Mouse (Mus musculus): ENCODE results near the gene Gprc5b. TPM values are rescaled to one million over a fixed set of nuclear protein-coding genes. Genes with fewer than 3 reads are reported as not detected.

The Gprc5b gene
- 12.9 and 13.2 TPM in 2 replicates for polyA plus RNA-seq (2016; fragmentation: Nextera tagmentation; extraction: Ambion mirVana)

DNA sequence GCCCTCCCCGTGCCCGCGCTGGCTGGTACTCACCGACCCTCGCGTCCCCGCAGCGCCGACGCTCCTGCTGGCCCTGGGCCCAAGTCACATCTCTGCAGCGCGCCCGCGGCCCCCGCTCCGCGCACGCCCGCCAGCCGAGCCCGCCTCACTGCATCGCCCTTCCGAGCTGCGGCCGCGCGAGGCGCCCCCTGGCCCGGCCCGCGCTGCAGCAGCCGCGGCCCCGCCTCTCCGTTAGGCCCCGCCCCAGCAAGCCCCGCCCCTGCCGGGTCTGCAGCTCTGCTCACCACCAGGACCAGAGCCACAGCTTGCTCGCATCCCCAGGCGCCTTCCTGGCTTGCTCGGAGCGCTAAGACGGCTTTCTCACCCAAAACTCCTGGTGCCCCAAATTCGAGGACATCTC is at the start of gene Gprc5b:
TSS of gene Gprc5b (minus strand) at position 205 of the 400 bp plus-strand sequence.
- WGBS, result 1% methylated on average over 41 of the region's 44 CpGs
- H3K4me1 ChIP-seq, result peaks cover 48% of the 10 kb centered on the region

DNA sequence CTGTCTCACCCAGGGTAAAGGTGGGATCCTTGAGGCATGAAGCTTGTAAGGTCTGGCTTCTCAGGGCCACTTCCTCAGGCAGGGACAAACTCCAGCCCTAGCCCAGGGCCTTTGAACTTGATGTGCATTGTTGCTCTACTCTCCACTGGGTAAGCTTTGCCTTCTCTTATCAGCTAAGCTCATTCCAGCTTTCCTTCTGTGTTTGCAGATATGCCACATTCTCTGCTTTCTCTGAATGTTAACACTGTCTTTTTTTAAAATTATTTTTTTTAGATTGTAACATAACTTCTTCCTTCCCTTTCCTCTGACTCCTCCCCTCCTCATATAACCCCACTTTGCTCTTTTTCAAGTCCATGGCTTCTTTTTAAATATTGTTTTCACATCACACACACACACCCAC is 46.5 kb upstream of the Gprc5b start:
- Histone ChIP-seq H3K27me3 (no peaks in the 10 kb centered on the region), H3K4me2 (replicated peaks) (no peak overlapping the region), H3K9me3 (replicated peaks) (no peaks in the 10 kb centered on the region), H3K4me3 (no peak overlapping the region), H3K4me1 (no peaks in the 10 kb centered on the region), H3K36me3 (no peaks in the 10 kb centered on the region), H3K27ac (no peak overlapping the region), H3K9ac (no peak overlapping the region)
- no peak for ATAC-seq (ENCODE audit: low FRiP score)

More for the DNA sequence above, at the start of gene Gprc5b:
- peak within 1 kb of the TSS; percentile 85 for H3K9ac ChIP-seq
- H3K4me3 ChIP-seq, result peak within 1 kb of the TSS; percentile 63
- no peaks in the 10 kb centered on the region for H3K36me3 ChIP-seq
- no peaks in the 10 kb centered on the region for H3K27me3 ChIP-seq
- H3K27ac ChIP-seq, result peak within 1 kb of the TSS; percentile 88
- H3K4me2 ChIP-seq (replicated peaks), result peak within 1 kb of the TSS; percentile 84
- ATAC-seq (ENCODE audit: low FRiP score), result peak; percentile 87
- H3K9me3 ChIP-seq (replicated peaks), result no peaks in the 10 kb centered on the region

DNA sequence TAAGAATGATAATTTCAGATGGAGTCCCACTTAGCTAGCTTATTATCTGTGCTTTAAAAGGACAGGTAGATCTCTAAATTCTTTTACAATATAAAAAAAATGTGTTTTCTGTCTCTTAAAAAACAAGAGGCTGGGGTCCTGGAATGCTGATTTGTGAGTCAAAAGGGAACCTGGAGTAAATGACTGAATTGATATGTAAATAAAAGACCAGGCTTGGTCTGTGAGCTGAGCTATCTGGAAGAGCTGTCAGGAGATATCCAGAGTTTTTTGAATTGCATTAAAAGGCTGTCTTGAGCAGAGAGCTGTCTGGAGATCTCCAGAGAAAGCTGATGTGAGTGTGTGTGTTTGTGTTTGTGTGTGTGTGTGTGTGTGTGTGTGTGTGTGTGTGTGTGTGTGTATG is 42.6 kb upstream of the Gprc5b start:
- Histone ChIP-seq H3K4me2 (replicated peaks) (no peak overlapping the region), H3K27me3 (no peaks in the 10 kb centered on the region), H3K4me3 (no peak overlapping the region), H3K27ac (no peak overlapping the region), H3K9me3 (replicated peaks) (no peaks in the 10 kb centered on the region), H3K9ac (no peak overlapping the region), H3K4me1 (no peaks in the 10 kb centered on the region), H3K36me3 (no peaks in the 10 kb centered on the region)
- ATAC-seq (ENCODE audit: low FRiP score), result no peak

DNA sequence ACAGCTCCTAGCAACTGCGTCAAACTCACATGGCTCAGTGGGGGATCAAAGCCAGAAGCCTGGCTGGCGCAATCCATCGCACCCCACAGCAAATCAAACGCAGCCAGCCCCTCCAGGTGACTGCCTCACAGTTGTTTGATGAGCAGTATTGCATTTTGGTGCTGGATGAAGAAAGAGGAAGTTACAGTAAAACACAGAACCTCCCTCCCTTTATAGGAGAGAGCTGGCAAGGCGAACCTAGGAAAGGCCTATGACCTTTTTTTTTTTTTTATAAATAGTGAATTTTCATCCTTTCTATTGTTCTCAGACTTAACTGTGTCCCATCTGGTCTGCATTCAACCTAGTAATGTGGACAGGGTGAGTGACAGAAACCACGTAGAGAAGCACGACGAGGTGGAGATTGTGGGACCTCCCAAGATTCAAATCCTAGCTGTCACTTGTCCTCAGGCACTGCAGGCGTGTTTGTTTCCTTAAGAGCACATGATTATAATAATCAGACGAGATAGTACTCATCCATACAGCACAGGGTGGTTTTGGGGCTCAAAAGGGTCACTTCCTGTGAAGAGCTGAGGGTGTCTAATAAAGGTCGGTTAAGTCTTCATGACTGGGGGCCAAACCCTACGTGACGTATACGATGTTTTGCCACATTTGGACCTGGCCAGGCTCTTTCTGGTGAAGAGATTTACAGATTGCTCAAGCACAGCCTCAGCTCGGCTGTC is 39.4 kb upstream of the Gprc5b start:
- ATAC-seq (ENCODE audit: low FRiP score), result no peak
- no peaks in the 10 kb centered on the region for H3K27me3 ChIP-seq
- no peak overlapping the region for H3K9ac ChIP-seq
- no peak overlapping the region for H3K27ac ChIP-seq
- no peak overlapping the region for H3K4me2 ChIP-seq (replicated peaks)
- H3K9me3 ChIP-seq (replicated peaks), result no peaks in the 10 kb centered on the region
- no peaks in the 10 kb centered on the region for H3K4me1 ChIP-seq
- H3K4me3 ChIP-seq, result no peak overlapping the region
- 64% methylated on average over 15 of the region's 15 CpGs for WGBS
- no peaks in the 10 kb centered on the region for H3K36me3 ChIP-seq

DNA sequence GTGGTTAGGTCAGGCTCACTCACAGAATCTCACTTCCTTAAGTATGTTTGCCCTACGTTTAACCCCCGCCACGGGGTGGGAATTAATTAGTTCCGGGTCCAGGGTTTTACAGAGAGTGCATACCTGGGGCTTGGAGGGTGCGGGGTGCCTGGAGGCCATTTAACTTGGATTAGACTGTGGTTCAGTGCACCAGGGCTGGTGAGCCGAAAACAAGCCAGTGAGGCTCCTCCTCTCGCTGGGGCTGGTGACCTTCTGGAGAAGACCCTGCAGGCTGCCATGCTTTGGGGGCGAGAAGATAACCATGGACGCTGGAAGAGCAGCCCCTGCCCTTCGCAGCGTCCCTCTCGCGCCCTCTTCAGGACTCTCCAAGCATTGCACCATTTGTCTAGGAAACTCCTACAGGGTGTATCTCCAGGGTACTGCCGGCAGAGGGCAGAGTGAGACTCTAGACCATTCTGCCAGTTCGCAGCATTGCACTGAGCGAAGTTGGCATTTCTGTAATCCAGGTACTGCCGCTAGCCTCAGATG is 28.4 kb upstream of the Gprc5b start:
- Histone ChIP-seq H3K4me3 (no peak overlapping the region), H3K4me1 (no peaks in the 10 kb centered on the region), H3K36me3 (no peaks in the 10 kb centered on the region), H3K9ac (no peak overlapping the region), H3K27ac (no peak overlapping the region), H3K27me3 (no peaks in the 10 kb centered on the region), H3K9me3 (replicated peaks) (no peaks in the 10 kb centered on the region), H3K4me2 (replicated peaks) (no peak overlapping the region)
- ATAC-seq (ENCODE audit: low FRiP score), result no peak
- WGBS, result 30% methylated on average over 17 of the region's 17 CpGs

DNA sequence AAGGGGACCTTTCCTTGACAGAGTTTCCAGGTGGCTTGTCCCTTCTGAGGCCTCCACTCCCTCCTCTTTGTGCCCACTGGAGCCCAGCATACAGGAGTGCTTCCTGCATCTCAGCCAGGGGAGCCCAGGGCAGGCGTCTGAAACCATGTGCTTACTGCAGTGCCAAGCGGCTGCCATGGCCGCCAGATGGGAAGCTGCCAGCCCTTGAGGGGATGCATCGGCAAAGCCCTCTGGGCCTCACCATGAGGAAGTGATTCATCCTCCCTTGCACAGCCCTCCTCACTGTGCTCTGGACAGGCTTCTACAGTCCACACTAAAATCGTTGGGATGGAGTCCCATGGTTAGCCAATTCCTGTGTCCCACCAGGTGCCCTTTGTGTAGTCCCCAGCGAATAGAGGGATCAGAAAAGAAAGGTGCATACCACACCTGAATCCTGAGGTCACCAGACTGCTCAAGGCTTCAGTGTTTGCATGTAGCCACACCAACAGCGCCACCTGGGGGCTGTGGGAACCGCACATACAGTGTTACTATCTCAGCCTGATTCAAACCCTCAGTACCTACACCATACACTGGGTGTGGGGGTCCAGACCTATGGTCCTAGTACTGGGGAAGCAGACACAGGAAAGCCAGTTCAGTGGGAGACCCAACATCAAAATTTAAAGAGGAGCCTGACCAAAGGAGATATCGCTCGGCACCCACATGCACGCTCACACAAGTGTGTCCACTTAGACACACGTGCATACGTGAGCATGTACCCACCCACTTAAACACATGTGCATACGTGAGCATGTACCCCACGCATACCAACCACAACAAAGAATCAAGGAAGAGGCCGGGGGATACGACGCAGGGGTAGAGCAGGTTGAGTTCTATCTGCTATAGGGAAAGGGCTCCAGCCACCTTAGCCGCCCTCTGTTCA is 27.5 kb upstream of the Gprc5b start:
- Histone ChIP-seq H3K27ac (no peak overlapping the region), H3K27me3 (no peaks in the 10 kb centered on the region), H3K4me3 (no peak overlapping the region), H3K9ac (no peak overlapping the region), H3K4me2 (replicated peaks) (no peak overlapping the region), H3K4me1 (no peaks in the 10 kb centered on the region), H3K9me3 (replicated peaks) (no peaks in the 10 kb centered on the region), H3K36me3 (no peaks in the 10 kb centered on the region)
- ATAC-seq (ENCODE audit: low FRiP score), result no peak
- 83% methylated on average over 19 of the region's 19 CpGs for WGBS

DNA sequence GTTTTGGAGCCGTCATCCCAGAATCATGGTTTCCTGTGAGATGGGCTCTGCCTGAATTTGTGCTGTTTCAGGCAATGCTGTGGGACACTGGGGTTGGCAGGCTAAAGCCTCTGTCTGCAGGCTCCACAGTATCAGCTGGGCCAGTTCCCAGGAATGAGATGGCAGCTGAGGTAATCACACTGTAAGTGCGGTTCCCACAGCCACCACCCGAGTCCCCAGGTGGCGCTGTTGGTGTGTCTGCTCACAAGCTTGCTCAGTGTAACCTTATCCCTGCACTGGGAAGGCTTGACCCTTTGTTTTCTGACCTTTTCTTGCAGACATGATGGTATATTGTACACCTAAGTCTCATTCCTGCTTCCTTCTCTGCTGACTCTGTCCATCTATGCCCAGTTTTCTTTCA is 24.5 kb upstream of the Gprc5b start:
- no peak overlapping the region for H3K9ac ChIP-seq
- no peak overlapping the region for H3K27ac ChIP-seq
- H3K4me1 ChIP-seq, result no peaks in the 10 kb centered on the region
- H3K27me3 ChIP-seq, result no peaks in the 10 kb centered on the region
- no peak overlapping the region for H3K4me2 ChIP-seq (replicated peaks)
- ATAC-seq (ENCODE audit: low FRiP score), result peak; percentile 79
- WGBS, result 21% methylated on average over 4 of the region's 4 CpGs
- no peak overlapping the region for H3K4me3 ChIP-seq
- H3K9me3 ChIP-seq (replicated peaks), result no peaks in the 10 kb centered on the region
- H3K36me3 ChIP-seq, result no peaks in the 10 kb centered on the region

DNA sequence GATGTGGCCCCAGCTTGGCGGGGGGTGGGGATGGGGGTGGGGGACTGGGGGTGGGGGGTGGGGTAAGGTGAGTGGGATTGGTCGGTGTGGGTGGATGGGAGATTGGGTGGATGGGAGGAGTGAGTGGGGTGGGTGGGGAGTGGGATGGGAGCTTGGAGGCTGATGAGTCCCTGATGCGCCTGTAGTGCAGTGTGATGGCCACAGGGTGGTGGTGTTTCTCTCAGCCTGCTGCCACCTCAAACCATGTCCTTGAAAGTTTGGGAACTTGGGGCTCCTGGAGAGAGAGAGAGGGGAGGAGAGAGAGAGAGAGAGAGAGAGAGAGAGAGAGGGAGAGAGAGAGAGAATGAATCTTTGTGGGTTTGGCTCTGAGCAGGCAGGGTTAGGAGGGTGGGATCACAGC is 20.7 kb upstream of the Gprc5b start:
- Histone ChIP-seq H3K9ac (no peak overlapping the region), H3K4me1 (no peaks in the 10 kb centered on the region), H3K36me3 (no peaks in the 10 kb centered on the region), H3K27ac (no peak overlapping the region), H3K4me2 (replicated peaks) (no peak overlapping the region), H3K27me3 (no peaks in the 10 kb centered on the region), H3K9me3 (replicated peaks) (no peaks in the 10 kb centered on the region), H3K4me3 (no peak overlapping the region)
- no peak for ATAC-seq (ENCODE audit: low FRiP score)
- WGBS, result 0% methylated on average over 3 of the region's 3 CpGs

DNA sequence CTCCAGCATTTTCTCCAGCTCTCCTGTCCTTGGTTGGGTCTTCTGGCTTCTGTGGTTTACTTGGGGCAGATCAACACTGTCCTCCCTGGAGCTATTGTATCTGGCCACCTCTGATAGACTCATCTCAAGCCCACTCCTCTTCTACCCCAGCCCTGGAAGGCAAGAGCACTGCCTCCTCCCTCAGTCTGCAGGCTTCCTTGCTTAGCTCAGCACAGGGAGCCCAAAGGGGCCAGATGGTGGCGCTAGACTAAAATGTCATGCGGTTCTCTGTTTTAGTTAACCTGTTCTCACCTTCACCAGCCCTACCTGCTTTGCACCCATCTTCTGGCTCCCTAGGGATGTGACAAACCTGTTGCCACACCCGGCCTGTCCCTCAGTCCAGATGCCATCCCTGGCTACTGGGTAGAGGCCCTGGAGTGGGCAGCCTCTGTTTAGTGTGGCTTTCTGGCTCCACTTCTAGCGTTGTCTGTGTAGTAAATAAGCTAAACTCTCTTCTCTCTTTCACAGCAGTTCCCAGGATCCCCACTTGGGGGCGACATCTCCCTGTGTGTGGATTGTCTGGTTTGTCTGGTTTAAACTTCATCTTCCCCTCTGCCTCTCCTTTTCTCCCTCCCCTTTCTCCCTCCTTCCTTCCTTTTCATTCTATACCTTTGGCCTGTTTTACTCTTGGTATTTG is 16.0 kb upstream of the Gprc5b start:
- Histone ChIP-seq H3K9me3 (replicated peaks) (0 out of 2 replicates have a peak, but pooled peaks cover 3% of the 10 kb centered on the region), H3K27me3 (no peaks in the 10 kb centered on the region), H3K27ac (no peak overlapping the region), H3K4me1 (no peaks in the 10 kb centered on the region), H3K9ac (no peak overlapping the region), H3K36me3 (no peaks in the 10 kb centered on the region), H3K4me3 (no peak overlapping the region), H3K4me2 (replicated peaks) (no peak overlapping the region)
- 0 out of 2 replicates have a peak, but pooled peaks have one; percentile 60 for ATAC-seq (ENCODE audit: low FRiP score)
- WGBS, result 20% methylated on average over 5 of the region's 5 CpGs

DNA sequence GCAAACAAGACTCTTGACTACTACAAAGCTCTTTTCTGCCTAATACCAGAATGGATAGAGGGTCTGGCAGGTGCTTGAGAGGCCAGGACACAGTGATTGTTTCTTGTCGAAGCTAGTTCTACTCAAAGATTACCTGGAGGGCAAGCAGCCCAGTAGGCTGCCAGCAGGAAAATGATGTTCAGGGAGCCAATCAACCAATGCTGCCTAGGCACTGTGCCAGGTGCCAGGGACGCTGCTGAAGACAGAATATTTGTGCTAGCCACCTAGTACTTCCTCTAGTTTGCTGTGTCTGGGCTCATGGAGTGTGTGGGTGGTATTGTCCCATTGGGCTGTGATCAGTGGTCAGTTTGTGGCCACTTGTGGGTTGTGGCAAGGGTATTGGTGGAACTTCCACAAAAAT is 7.5 kb upstream of the Gprc5b start:
- no peak overlapping the region for H3K4me3 ChIP-seq
- no peaks in the 10 kb centered on the region for H3K36me3 ChIP-seq
- WGBS, result 69% methylated on average over 2 of the region's 2 CpGs
- no peak overlapping the region for H3K4me2 ChIP-seq (replicated peaks)
- no peaks in the 10 kb centered on the region for H3K9me3 ChIP-seq (replicated peaks)
- H3K27me3 ChIP-seq, result no peaks in the 10 kb centered on the region
- H3K4me1 ChIP-seq, result no peaks in the 10 kb centered on the region
- no peak overlapping the region for H3K9ac ChIP-seq
- no peak overlapping the region for H3K27ac ChIP-seq
- ATAC-seq (ENCODE audit: low FRiP score), result no peak

DNA sequence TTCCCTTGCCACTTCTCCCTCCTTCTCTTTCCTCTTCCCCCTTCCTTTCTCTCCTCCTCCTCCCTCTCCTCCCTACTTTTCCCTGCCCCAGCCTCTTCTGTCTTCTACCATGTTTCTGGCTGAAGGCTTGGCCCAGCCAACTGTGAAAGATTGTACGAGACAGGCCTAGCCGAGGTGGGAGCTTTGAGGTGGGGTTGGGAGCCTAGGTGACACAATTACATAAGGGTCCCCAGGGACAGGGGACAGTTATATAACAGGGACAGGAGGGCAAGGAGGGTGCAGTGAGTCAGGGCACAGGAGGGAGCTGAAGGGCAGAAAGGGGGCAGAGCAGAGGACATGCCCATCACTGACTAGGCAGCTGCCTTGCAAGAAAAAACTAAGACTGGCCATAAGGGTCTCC is 7.0 kb upstream of the Gprc5b start:
- Histone ChIP-seq H3K36me3 (no peaks in the 10 kb centered on the region), H3K9me3 (replicated peaks) (no peaks in the 10 kb centered on the region), H3K4me3 (no peak overlapping the region), H3K27me3 (no peaks in the 10 kb centered on the region), H3K4me2 (replicated peaks) (no peak overlapping the region), H3K27ac (no peak overlapping the region), H3K4me1 (no peaks in the 10 kb centered on the region), H3K9ac (no peak overlapping the region)
- ATAC-seq (ENCODE audit: low FRiP score), result no peak
- 63% methylated on average over 2 of the region's 2 CpGs for WGBS

DNA sequence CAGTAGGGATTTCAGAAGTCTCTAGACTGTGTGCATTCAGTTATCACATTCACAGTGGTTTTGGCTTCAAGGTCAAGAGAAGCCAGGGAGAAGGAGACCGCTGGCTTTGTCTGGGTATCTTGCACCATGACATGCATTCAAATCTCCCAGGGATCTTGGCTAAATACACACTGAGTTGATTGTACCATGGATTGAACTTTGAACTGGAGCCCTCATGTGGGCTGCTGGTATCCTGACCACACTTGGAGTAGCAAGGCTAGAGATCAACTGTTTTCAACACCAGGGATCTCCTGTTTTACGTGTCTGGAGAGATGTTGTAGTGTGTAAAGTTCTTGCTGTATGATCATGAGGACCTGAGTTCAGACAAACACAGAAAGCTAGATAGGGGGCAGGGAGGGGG is 4.8 kb upstream of the Gprc5b start:
- Histone ChIP-seq H3K9ac (no peak overlapping the region), H3K4me3 (no peak overlapping the region), H3K36me3 (no peaks in the 10 kb centered on the region), H3K27me3 (no peaks in the 10 kb centered on the region), H3K9me3 (replicated peaks) (no peaks in the 10 kb centered on the region), H3K27ac (no peak overlapping the region), H3K4me2 (replicated peaks) (no peak overlapping the region), H3K4me1 (peaks cover 9% of the 10 kb centered on the region)
- ATAC-seq (ENCODE audit: low FRiP score), result no peak
- WGBS, result 59% methylated on average over 2 of the region's 2 CpGs
